Mouse (Mus musculus): ENCODE measurements around the gene Khk. TPM values are rescaled to one million over a fixed set of nuclear protein-coding genes. Genes with fewer than 3 reads are reported as not detected.

Gene Khk
- polyA plus RNA-seq, 1 experiment from 2014 or later = 8.0 TPM

GRCm38 (mm10) chr5:30949654-30950326, 28.6 kb downstream of the Khk start:
- H3K9me3 ChIP-seq = no peaks in the 10 kb centered on the region
- peak overlapping the region; percentile 83 for H3K4me2 ChIP-seq
- peak overlapping the region; percentile 54 for H3K4me3 ChIP-seq
- peak; percentile 87 for ATAC-seq (replicated peaks)
- under 1% methylated on average over 31 of the region's 31 CpGs for WGBS
- peaks cover 30% of the 10 kb centered on the region for H3K4me1 ChIP-seq
- H3K9ac ChIP-seq = peak overlapping the region; percentile 65
- peaks cover 21% of the 10 kb centered on the region for H3K36me3 ChIP-seq (replicated peaks)
- peak overlapping the region; percentile 79 for H3K27ac ChIP-seq
- no peaks in the 10 kb centered on the region for H3K27me3 ChIP-seq (replicated peaks)

- Histone ChIP-seq H3K27ac (peak overlapping the region; percentile 79; the same call in 1 of the 2 replicates), H3K4me2 (peak overlapping the region; percentile 83), H3K27me3 (replicated peaks) (no peaks in the 10 kb centered on the region), H3K36me3 (replicated peaks) (peaks cover 26% of the 10 kb centered on the region), H3K9me3 (no peaks in the 10 kb centered on the region), H3K9ac (peak overlapping the region; percentile 65), H3K4me1 (peaks cover 24% of the 10 kb centered on the region), H3K4me3 (peak overlapping the region; percentile 54)
- 55% methylated on average over 4 of the region's 4 CpGs for WGBS
- peak; percentile 13; the same call in 1 of the 2 replicates for ATAC-seq (replicated peaks)
Observed at GRCm38 (mm10) chr5:30950451-30950850, 29.2 kb downstream of the Khk start.

GRCm38 (mm10) chr5:30950922-30951321, 29.7 kb downstream of the Khk start:
- no peaks in the 10 kb centered on the region for H3K27me3 ChIP-seq (replicated peaks)
- H3K36me3 ChIP-seq (replicated peaks) = peaks cover 26% of the 10 kb centered on the region
- ATAC-seq (replicated peaks) = no peak
- no peaks in the 10 kb centered on the region for H3K9me3 ChIP-seq
- H3K4me2 ChIP-seq = peak overlapping the region; percentile 83
- no peak overlapping the region for H3K4me3 ChIP-seq
- peaks cover 20% of the 10 kb centered on the region for H3K4me1 ChIP-seq
- no peak overlapping the region for H3K9ac ChIP-seq
- no peak overlapping the region for H3K27ac ChIP-seq
- WGBS = 93% methylated on average over 2 of the region's 2 CpGs

- WGBS = 85% methylated on average over 6 of the region's 6 CpGs
- Histone ChIP-seq H3K27me3 (replicated peaks) (no peaks in the 10 kb centered on the region), H3K27ac (no peak overlapping the region), H3K4me1 (peaks cover 19% of the 10 kb centered on the region), H3K9me3 (no peaks in the 10 kb centered on the region), H3K4me2 (no peak overlapping the region), H3K9ac (no peak overlapping the region), H3K36me3 (replicated peaks) (peaks cover 26% of the 10 kb centered on the region), H3K4me3 (no peak overlapping the region)
- ATAC-seq (replicated peaks) = no peak
Observed at GRCm38 (mm10) chr5:30951706-30952105, 30.5 kb downstream of the Khk start.

- Histone ChIP-seq H3K27me3 (replicated peaks) (no peaks in the 10 kb centered on the region), H3K9ac (no peak overlapping the region), H3K4me2 (no peak overlapping the region), H3K27ac (no peak overlapping the region), H3K4me1 (peaks cover 21% of the 10 kb centered on the region), H3K9me3 (no peaks in the 10 kb centered on the region), H3K36me3 (replicated peaks) (peaks cover 27% of the 10 kb centered on the region), H3K4me3 (no peak overlapping the region)
- ATAC-seq (replicated peaks) = no peak
- 84% methylated on average over 5 of the region's 5 CpGs for WGBS
Observed at GRCm38 (mm10) chr5:30952551-30952950, 31.3 kb downstream of the Khk start.

GRCm38 (mm10) chr5:30954065-30954464, 32.8 kb downstream of the Khk start:
- 93% methylated on average over 6 of the region's 6 CpGs for WGBS
- H3K27ac ChIP-seq = no peak overlapping the region
- no peak overlapping the region for H3K9ac ChIP-seq
- H3K27me3 ChIP-seq (replicated peaks) = no peaks in the 10 kb centered on the region
- H3K4me1 ChIP-seq = peaks cover 35% of the 10 kb centered on the region
- H3K4me2 ChIP-seq = no peak overlapping the region
- no peak for ATAC-seq (replicated peaks)
- no peak overlapping the region for H3K4me3 ChIP-seq
- no peaks in the 10 kb centered on the region for H3K9me3 ChIP-seq
- H3K36me3 ChIP-seq (replicated peaks) = peaks cover 35% of the 10 kb centered on the region

GRCm38 (mm10) chr5:30954556-30954955, 33.3 kb downstream of the Khk start:
- 95% methylated on average over 9 of the region's 9 CpGs for WGBS
- Histone ChIP-seq H3K4me3 (no peak overlapping the region), H3K27me3 (replicated peaks) (no peaks in the 10 kb centered on the region), H3K27ac (no peak overlapping the region), H3K9me3 (no peaks in the 10 kb centered on the region), H3K4me1 (peaks cover 35% of the 10 kb centered on the region), H3K4me2 (no peak overlapping the region), H3K9ac (no peak overlapping the region), H3K36me3 (replicated peaks) (peaks cover 35% of the 10 kb centered on the region)
- ATAC-seq (replicated peaks) = no peak

- H3K27ac ChIP-seq = no peak overlapping the region
- no peak for ATAC-seq (replicated peaks)
- no peak overlapping the region for H3K4me3 ChIP-seq
- no peaks in the 10 kb centered on the region for H3K9me3 ChIP-seq
- no peaks in the 10 kb centered on the region for H3K27me3 ChIP-seq (replicated peaks)
- peaks cover 35% of the 10 kb centered on the region for H3K36me3 ChIP-seq (replicated peaks)
- peaks cover 25% of the 10 kb centered on the region for H3K4me1 ChIP-seq
- H3K4me2 ChIP-seq = no peak overlapping the region
- WGBS = 94% methylated on average over 6 of the region's 6 CpGs
- H3K9ac ChIP-seq = no peak overlapping the region
Observed at GRCm38 (mm10) chr5:30955751-30956150, 34.5 kb downstream of the Khk start.

GRCm38 (mm10) chr5:30957891-30958290, 36.7 kb downstream of the Khk start:
- Histone ChIP-seq H3K4me1 (peaks cover 23% of the 10 kb centered on the region), H3K27ac (no peak overlapping the region), H3K9ac (no peak overlapping the region), H3K36me3 (replicated peaks) (peaks cover 30% of the 10 kb centered on the region), H3K4me3 (no peak overlapping the region), H3K27me3 (replicated peaks) (no peaks in the 10 kb centered on the region), H3K9me3 (no peaks in the 10 kb centered on the region), H3K4me2 (0 out of 2 replicates have a peak overlapping the region, but pooled peaks have one; percentile 92)
- no peak for ATAC-seq (replicated peaks)
- 96% methylated on average over 6 of the region's 6 CpGs for WGBS

GRCm38 (mm10) chr5:30959198-30959854, 38.1 kb downstream of the Khk start:
- peak overlapping the region; percentile 95 for H3K9ac ChIP-seq
- peak overlapping the region; percentile 91 for H3K4me3 ChIP-seq
- H3K27ac ChIP-seq = peak overlapping the region; percentile 89
- H3K9me3 ChIP-seq = no peaks in the 10 kb centered on the region
- no peak for ATAC-seq (replicated peaks)
- no peaks in the 10 kb centered on the region for H3K27me3 ChIP-seq (replicated peaks)
- H3K4me1 ChIP-seq = peaks cover 23% of the 10 kb centered on the region
- H3K4me2 ChIP-seq = peak overlapping the region; percentile 92
- H3K36me3 ChIP-seq (replicated peaks) = peaks cover 19% of the 10 kb centered on the region
- 36% methylated on average over 19 of the region's 19 CpGs for WGBS

- Histone ChIP-seq H3K4me2 (peak within 1 kb of the TSS; percentile 92), H3K36me3 (replicated peaks) (peaks cover 12% of the 10 kb centered on the region), H3K27ac (peak within 1 kb of the TSS; percentile 89), H3K27me3 (replicated peaks) (no peaks in the 10 kb centered on the region), H3K4me3 (peak within 1 kb of the TSS; percentile 91), H3K4me1 (peaks cover 23% of the 10 kb centered on the region), H3K9ac (peak within 1 kb of the TSS; percentile 95), H3K9me3 (no peaks in the 10 kb centered on the region)
- peak; percentile 96 for ATAC-seq (replicated peaks)
- under 1% methylated on average over 56 of the region's 56 CpGs for WGBS
Observed at GRCm38 (mm10) chr5:30959966-30960501, 38.8 kb downstream of the Khk start, which contains the start of gene Preb. Gene Preb (minus strand): TSS chr5:30960361.

- WGBS = 87% methylated on average over 2 of the region's 2 CpGs
- no peaks in the 10 kb centered on the region for H3K9me3 ChIP-seq
- peaks cover 23% of the 10 kb centered on the region for H3K4me1 ChIP-seq
- H3K9ac ChIP-seq = no peak overlapping the region
- peak overlapping the region; percentile 76; the same call in 1 of the 2 replicates for H3K27ac ChIP-seq
- no peaks in the 10 kb centered on the region for H3K27me3 ChIP-seq (replicated peaks)
- 0 out of 2 replicates have a peak, but pooled peaks cover 9% of the 10 kb centered on the region for H3K36me3 ChIP-seq (replicated peaks)
- peak overlapping the region; percentile 92 for H3K4me2 ChIP-seq
- H3K4me3 ChIP-seq = peak overlapping the region; percentile 91; the same call in 1 of the 2 replicates
- ATAC-seq (replicated peaks) = no peak
Observed at GRCm38 (mm10) chr5:30960814-30961213, 39.6 kb downstream of the Khk start.
